Mouse (Mus musculus) kidney, embryonic 16.5 days (tissue): ENCODE measurements around the gene Pdcd4. TPM values are rescaled to one million over a fixed set of nuclear protein-coding genes. Genes with fewer than 3 reads are reported as not detected.

Experiments used
- ATAC-seq: fragments of 200-750 bp; cut with Nextera tagmentation; 2 replicates; pipeline ENCODE4 v1.8.0; 2017; ENCODE audit warnings: moderate TSS enrichment; ENCODE audit not compliant: low FRiP score, low TSS enrichment
- H3K27ac ChIP-seq: fragments of 300-500 bp; sonication (generic); 2 replicates; pipeline ENCODE4 v1.5.1; 2014; ENCODE audit warnings: low read length
- H3K27me3 ChIP-seq: fragments of 300-500 bp; sonication (generic); 2 replicates; pipeline ENCODE4 v1.6.1; 2014; ENCODE audit warnings: low read length, control low read depth, mixed read lengths; ENCODE audit not compliant: insufficient read depth
- H3K36me3 ChIP-seq: fragments of 300-500 bp; sonication (generic); 2 replicates; pipeline ENCODE4 v1.6.1; 2014; ENCODE audit warnings: low read length, control low read depth, mixed read lengths; ENCODE audit not compliant: insufficient read depth
- H3K4me1 ChIP-seq: fragments of 300-500 bp; sonication (generic); 2 replicates; pipeline ENCODE4 v1.6.1; 2014; ENCODE audit warnings: low read length, control low read depth, mixed read lengths; ENCODE audit not compliant: insufficient read depth
- H3K4me2 ChIP-seq: fragments of 300-500 bp; sonication (generic); replicated peaks from 2 replicates; pipeline ENCODE4 v1.6.1; 2014; ENCODE audit warnings: low read depth, low read length
- H3K4me3 ChIP-seq: fragments of 300-500 bp; sonication (generic); 2 replicates; pipeline ENCODE4 v1.5.1; 2014; ENCODE audit warnings: mild to moderate bottlenecking, low read length
- H3K9ac ChIP-seq: fragments of 300-500 bp; sonication (generic); replicated peaks from 2 replicates; pipeline ENCODE4 v1.6.1; 2014; ENCODE audit warnings: low read length
- H3K9me3 ChIP-seq: fragments of 300-500 bp; sonication (generic); 2 replicates; pipeline ENCODE4 v1.6.1; 2016; ENCODE audit warnings: low read length, control low read depth
- WGBS: fragments of 180-500 bp; shearing (Covaris S2); extraction: QIAGEN DNeasy Blood & Tissue Kit; methylation state at CpG from one replicate; pipeline ENCODE4 v1.1.7; 2014; 5-methylcytosine and 5-hydroxymethylcytosine counted together
- polyA plus RNA-seq: library from polyadenylated mRNA; unstranded; fragments of >200 nt; fragmentation: Nextera tagmentation; extraction: Ambion mirVana; gene quantifications from 2 replicates; pipeline ENCODE4 v1.2.1, GENCODE M21; 2015

Pdcd4 gene
- polyA plus RNA-seq, 1 experiment from 2014 or later = 106 TPM

DNA sequence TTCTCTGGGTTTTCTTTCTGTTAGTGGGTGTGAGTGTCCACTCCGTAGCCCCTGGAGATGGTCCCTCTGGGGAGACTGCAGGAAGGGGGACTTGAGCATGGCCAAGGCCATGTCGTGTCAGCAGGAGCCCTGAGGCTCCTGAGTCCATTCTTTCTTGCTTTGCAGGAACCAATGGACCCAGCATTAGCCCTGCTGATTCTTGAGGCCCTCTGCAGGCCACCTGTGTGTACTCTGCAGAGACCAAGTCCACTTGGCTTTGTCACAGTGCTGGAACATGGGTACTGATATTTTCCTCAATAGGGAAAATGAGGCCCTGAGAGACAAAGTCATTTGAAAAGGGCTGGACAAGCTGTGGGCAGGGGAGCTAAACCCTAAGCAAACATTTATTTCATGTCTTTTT, 21.5 kb upstream of the Pdcd4 start:
- Histone ChIP-seq H3K4me1 (no peaks in the 10 kb centered on the region), H3K9me3 (no peaks in the 10 kb centered on the region), H3K9ac (no peak overlapping the region), H3K27me3 (no peaks in the 10 kb centered on the region), H3K4me2 (no peak overlapping the region), H3K36me3 (no peaks in the 10 kb centered on the region), H3K4me3 (no peak overlapping the region), H3K27ac (no peak overlapping the region)
- no peak for ATAC-seq
- 74% methylated on average over 2 of the region's 2 CpGs for WGBS

GRCm38 (mm10) chr19:53871502-53871901, 20.5 kb upstream of the Pdcd4 start:
- no peaks in the 10 kb centered on the region for H3K27me3 ChIP-seq
- no peak overlapping the region for H3K9ac ChIP-seq
- no peaks in the 10 kb centered on the region for H3K36me3 ChIP-seq
- H3K4me2 ChIP-seq = no peak overlapping the region
- no peak overlapping the region for H3K27ac ChIP-seq
- H3K9me3 ChIP-seq = no peaks in the 10 kb centered on the region
- no peak for ATAC-seq
- 50% methylated on average over 6 of the region's 6 CpGs for WGBS
- no peaks in the 10 kb centered on the region for H3K4me1 ChIP-seq
- H3K4me3 ChIP-seq = no peak overlapping the region

- no peak for ATAC-seq
- no peak overlapping the region for H3K4me2 ChIP-seq
- H3K4me3 ChIP-seq = no peak overlapping the region
- no peaks in the 10 kb centered on the region for H3K27me3 ChIP-seq
- WGBS = 83% methylated on average over 6 of the region's 6 CpGs
- no peaks in the 10 kb centered on the region for H3K4me1 ChIP-seq
- H3K36me3 ChIP-seq = no peaks in the 10 kb centered on the region
- H3K9ac ChIP-seq = no peak overlapping the region
- H3K9me3 ChIP-seq = no peaks in the 10 kb centered on the region
- no peak overlapping the region for H3K27ac ChIP-seq
Measured at GRCm38 (mm10) chr19:53872994-53873713, 18.9 kb upstream of the Pdcd4 start.

DNA sequence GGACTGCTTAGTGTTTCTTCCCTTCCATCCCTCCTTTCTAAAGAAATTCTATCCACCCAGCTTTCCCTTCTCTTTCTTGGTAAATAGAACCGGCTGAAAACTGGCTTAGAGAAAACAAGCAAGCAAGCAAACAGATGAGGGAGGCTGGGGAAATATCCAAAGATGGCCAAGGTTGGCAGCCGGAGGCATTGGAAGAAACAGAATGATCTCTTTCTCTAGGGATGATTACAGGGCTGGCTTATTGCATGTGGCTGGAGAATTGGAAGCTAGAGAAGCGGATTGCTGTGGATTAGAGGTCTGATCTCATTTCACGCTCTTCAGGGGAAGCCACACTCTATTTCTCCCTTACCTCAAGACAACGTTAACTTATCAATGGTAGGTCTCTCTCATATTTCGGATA, 16.8 kb upstream of the Pdcd4 start:
- H3K27me3 ChIP-seq = no peaks in the 10 kb centered on the region
- H3K9me3 ChIP-seq = peaks cover 4% of the 10 kb centered on the region; the same call in 1 of the 2 replicates
- no peak for ATAC-seq
- no peak overlapping the region for H3K4me3 ChIP-seq
- 69% methylated on average over 6 of the region's 6 CpGs for WGBS
- no peak overlapping the region for H3K27ac ChIP-seq
- no peak overlapping the region for H3K4me2 ChIP-seq
- no peaks in the 10 kb centered on the region for H3K36me3 ChIP-seq
- H3K4me1 ChIP-seq = no peaks in the 10 kb centered on the region
- H3K9ac ChIP-seq = no peak overlapping the region

GRCm38 (mm10) chr19:53877779-53878178, 14.3 kb upstream of the Pdcd4 start:
- Histone ChIP-seq H3K27me3 (no peaks in the 10 kb centered on the region), H3K4me1 (no peaks in the 10 kb centered on the region), H3K27ac (no peak overlapping the region), H3K9me3 (peaks cover 6% of the 10 kb centered on the region; the same call in 1 of the 2 replicates), H3K36me3 (no peaks in the 10 kb centered on the region), H3K9ac (no peak overlapping the region), H3K4me2 (no peak overlapping the region), H3K4me3 (no peak overlapping the region)
- 82% methylated on average over 1 of the region's 1 CpGs for WGBS
- ATAC-seq = no peak

- H3K9ac ChIP-seq = no peak overlapping the region
- peaks cover 6% of the 10 kb centered on the region; the same call in 1 of the 2 replicates for H3K9me3 ChIP-seq
- no peak for ATAC-seq
- no peaks in the 10 kb centered on the region for H3K36me3 ChIP-seq
- no peak overlapping the region for H3K4me3 ChIP-seq
- no peaks in the 10 kb centered on the region for H3K27me3 ChIP-seq
- H3K4me1 ChIP-seq = 0 out of 2 replicates have a peak, but pooled peaks cover 2% of the 10 kb centered on the region
- 75% methylated on average over 1 of the region's 1 CpGs for WGBS
- no peak overlapping the region for H3K4me2 ChIP-seq
- no peak overlapping the region for H3K27ac ChIP-seq
Measured at GRCm38 (mm10) chr19:53880460-53880859, 11.6 kb upstream of the Pdcd4 start.

DNA sequence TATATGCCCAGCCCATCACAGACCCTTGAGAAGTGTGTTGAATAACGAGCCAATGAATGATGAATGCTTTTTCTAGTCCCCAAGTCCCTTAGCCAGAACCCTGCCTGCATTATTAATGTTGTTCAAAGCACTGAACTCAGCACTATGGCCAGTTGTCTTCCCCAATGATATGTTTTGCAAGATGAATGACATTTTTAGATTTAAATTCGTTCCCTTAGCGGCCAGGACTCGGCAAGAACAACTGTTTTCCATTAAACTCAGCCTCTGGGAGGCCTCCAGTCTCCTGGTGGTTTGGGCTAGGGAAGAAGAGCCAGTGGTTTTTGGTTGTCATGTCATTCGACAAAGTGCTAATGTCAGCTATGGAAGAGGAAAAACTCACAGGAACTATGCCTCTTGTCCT, 10.2 kb upstream of the Pdcd4 start:
- H3K36me3 ChIP-seq = no peaks in the 10 kb centered on the region
- ATAC-seq = no peak
- H3K9ac ChIP-seq = no peak overlapping the region
- H3K27me3 ChIP-seq = no peaks in the 10 kb centered on the region
- peaks cover 6% of the 10 kb centered on the region; the same call in 1 of the 2 replicates for H3K9me3 ChIP-seq
- no peak overlapping the region for H3K4me2 ChIP-seq
- H3K4me1 ChIP-seq = 0 out of 2 replicates have a peak, but pooled peaks cover 2% of the 10 kb centered on the region
- WGBS = 59% methylated on average over 5 of the region's 5 CpGs
- H3K4me3 ChIP-seq = no peak overlapping the region
- H3K27ac ChIP-seq = no peak overlapping the region

DNA sequence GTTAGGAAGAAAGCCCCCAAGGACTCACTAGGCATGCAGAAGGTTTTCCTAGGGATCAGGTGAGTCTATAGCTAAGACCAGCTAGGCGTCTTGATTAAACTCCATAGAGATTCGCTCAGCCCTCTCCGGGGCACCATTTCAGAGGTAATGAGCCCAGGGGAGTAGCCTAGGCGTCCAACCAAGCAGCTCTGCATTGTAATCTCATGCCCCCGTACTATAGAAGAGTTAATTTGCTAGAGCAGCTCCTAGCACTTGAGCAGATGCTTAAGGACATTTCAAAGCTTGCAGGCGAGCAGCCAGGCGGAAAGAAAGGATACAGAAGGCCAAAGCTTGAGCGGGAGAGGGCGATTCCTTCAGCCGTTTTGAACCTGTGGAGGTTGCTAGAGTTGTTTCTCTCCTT, 6.6 kb upstream of the Pdcd4 start:
- no peak overlapping the region for H3K4me2 ChIP-seq
- ATAC-seq = peak; percentile 84
- 35% methylated on average over 10 of the region's 10 CpGs for WGBS
- 0 out of 2 replicates have a peak, but pooled peaks cover 2% of the 10 kb centered on the region for H3K4me1 ChIP-seq
- no peak overlapping the region for H3K9ac ChIP-seq
- no peaks in the 10 kb centered on the region for H3K36me3 ChIP-seq
- H3K9me3 ChIP-seq = no peaks in the 10 kb centered on the region
- H3K4me3 ChIP-seq = no peak overlapping the region
- peak overlapping the region; percentile 14; the same call in 1 of the 2 replicates for H3K27ac ChIP-seq
- no peaks in the 10 kb centered on the region for H3K27me3 ChIP-seq

DNA sequence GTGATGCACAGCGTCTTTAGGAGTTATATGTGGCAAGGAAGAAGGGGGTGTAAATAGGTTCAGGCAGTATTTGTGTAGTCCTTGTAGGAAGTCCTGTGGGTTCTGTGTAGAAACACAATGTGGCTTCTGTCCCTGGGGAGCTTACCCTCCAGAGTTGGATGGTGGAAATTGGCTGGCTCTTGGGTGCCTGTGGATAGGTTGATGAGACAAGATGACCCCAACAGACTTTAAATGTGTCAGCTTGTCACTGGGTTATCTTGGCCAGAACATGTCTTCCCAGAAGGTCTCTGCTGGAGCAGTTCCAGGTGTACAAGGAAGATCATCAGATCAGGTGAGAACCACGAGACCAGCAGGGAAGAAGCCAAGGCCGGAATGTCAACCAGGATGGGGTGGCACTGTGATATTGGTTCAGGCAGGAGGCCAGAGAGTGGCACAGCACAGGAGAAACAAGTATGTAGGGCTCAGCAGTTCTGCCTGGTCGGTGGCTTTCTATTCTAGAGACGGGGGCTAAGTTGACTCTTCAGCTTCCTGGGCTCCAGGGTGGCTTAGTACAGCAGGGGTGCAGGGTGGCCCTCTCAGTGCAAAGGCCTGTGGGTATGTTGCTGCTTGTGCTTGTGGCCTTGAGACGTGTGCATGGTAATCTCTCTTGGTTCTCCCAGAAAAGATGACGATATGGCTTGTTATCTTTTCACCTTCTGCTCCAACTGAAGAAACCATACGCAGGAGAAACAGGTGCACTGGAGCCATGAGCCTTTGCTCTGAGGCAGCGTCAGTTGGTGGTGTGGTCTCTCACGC, 5.3 kb upstream of the Pdcd4 start:
- peaks cover 13% of the 10 kb centered on the region; the same call in 1 of the 2 replicates for H3K4me1 ChIP-seq
- ATAC-seq = no peak
- no peak overlapping the region for H3K27ac ChIP-seq
- no peak overlapping the region for H3K4me3 ChIP-seq
- H3K27me3 ChIP-seq = no peaks in the 10 kb centered on the region
- 89% methylated on average over 10 of the region's 10 CpGs for WGBS
- no peaks in the 10 kb centered on the region for H3K36me3 ChIP-seq
- H3K9ac ChIP-seq = no peak overlapping the region
- H3K4me2 ChIP-seq = no peak overlapping the region
- no peaks in the 10 kb centered on the region for H3K9me3 ChIP-seq

GRCm38 (mm10) chr19:53887822-53888221, 4.2 kb upstream of the Pdcd4 start:
- H3K9me3 ChIP-seq = no peaks in the 10 kb centered on the region
- no peaks in the 10 kb centered on the region for H3K36me3 ChIP-seq
- peaks cover 15% of the 10 kb centered on the region; the same call in 1 of the 2 replicates for H3K4me1 ChIP-seq
- H3K27ac ChIP-seq = no peak overlapping the region
- H3K4me3 ChIP-seq = no peak overlapping the region
- no peak overlapping the region for H3K9ac ChIP-seq
- no peak for ATAC-seq
- WGBS = 81% methylated on average over 3 of the region's 3 CpGs
- H3K4me2 ChIP-seq = no peak overlapping the region
- H3K27me3 ChIP-seq = no peaks in the 10 kb centered on the region
